ENCODE assay signal across 9 mouse cellular contexts in the genomic region with DNA sequence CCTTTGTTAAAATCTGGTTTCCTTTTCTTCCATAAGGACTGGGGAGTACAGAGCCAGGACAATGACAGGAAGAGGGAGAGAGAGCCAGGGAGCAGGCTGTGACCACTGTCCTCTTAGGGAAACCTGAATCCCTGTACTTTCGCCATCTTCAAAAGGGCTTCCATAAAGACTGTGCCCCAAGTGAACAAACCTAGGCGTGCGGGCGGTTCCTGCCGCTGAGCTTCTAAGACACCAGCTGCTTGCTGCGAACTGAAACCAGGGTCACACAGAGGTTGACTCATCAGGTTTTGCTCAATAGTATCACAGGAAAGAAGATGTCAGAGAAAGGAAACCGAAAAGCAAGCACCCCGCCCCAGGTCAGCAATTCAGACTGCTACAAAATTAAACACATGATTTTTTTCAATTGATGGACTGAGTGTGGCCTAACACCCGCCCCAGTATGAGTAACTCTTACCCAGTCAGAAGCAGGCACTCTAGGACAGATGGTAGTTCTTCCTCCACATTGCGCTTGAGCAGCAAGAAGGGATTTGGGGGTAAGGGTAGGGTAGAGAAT. TPM values are rescaled to one million over a fixed set of nuclear protein-coding genes. Genes with fewer than 3 reads are reported as not detected.
DNase-seq lines count a peak whose midpoint lies in the region; ATAC-seq lines count a peak whose summit lies in the region.
"Had no signal": no experiment of that assay in that cellular context is flagged by ENCODE, and none has a peak within 500 bp of the region (broad histone marks: within the 10 kb centered on the region; RNA-seq: fewer than 3 reads in every experiment).

No protein-coding gene starts in this region.

- no peak overlapping the region for H3K9ac ChIP-seq in midbrain, embryonic 16.5 days (ENCODE audit: low read depth, low read length)
- no peak overlapping the region for H3K9ac ChIP-seq in midbrain, embryonic 14.5 days (replicated peaks; ENCODE audit: low read length)
- H3K9ac ChIP-seq: hindbrain, embryonic 15.5 days had no signal

- 88% methylated on average over 10 of the region's 10 CpGs for WGBS in midbrain, embryonic 16.5 days
- 84% methylated on average over 10 of the region's 10 CpGs for WGBS in midbrain, embryonic 14.5 days

- no peaks in the 10 kb centered on the region for H3K36me3 ChIP-seq in midbrain, embryonic 16.5 days (ENCODE audit: control insufficient read depth, insufficient read depth, low read length)
- no peaks in the 10 kb centered on the region for H3K36me3 ChIP-seq in midbrain, embryonic 14.5 days (ENCODE audit: control insufficient read depth, insufficient read depth, low read length)
- H3K36me3 ChIP-seq: hindbrain, embryonic 15.5 days had no signal

- no peaks in the 10 kb centered on the region for H3K9me3 ChIP-seq in midbrain, embryonic 16.5 days (replicated peaks; ENCODE audit: control insufficient read depth, low read length, poor library complexity, severe bottlenecking)
- H3K9me3 ChIP-seq in midbrain, embryonic 14.5 days (ENCODE audit: control insufficient read depth, low read length): no peaks in the 10 kb centered on the region
- H3K9me3 ChIP-seq: hindbrain, embryonic 15.5 days had no signal

- ATAC-seq in midbrain, embryonic 16.5 days: no peak
- no peak for ATAC-seq in midbrain, embryonic 14.5 days (ENCODE audit: low FRiP score, low TSS enrichment)

- H3K4me3 ChIP-seq in midbrain, embryonic 16.5 days (ENCODE audit: low read depth, low read length): no peak overlapping the region
- no peak overlapping the region for H3K4me3 ChIP-seq in midbrain, embryonic 14.5 days (replicated peaks; ENCODE audit: low read depth, low read length)
- H3K4me3 ChIP-seq: hindbrain, embryonic 15.5 days had no signal

- no peak overlapping the region for H3K4me2 ChIP-seq in midbrain, embryonic 16.5 days (ENCODE audit: low read length)
- H3K4me2 ChIP-seq in midbrain, embryonic 14.5 days (ENCODE audit: low read length): no peak overlapping the region
- H3K4me2 ChIP-seq: hindbrain, embryonic 15.5 days had no signal

- DNase-seq in midbrain, embryonic 14.5 days: no peak
- peak; percentile 35 for DNase-seq in heart, adult 8-10 months (ENCODE audit: low spot score)
- DNase-seq in kidney, postnatal 36 days: peak; percentile 29 to 37
- peak; percentile 30 for DNase-seq in skeletal muscle tissue, adult 2 months (ENCODE audit: low read depth, low spot score)
- no peak for DNase-seq in right cerebral cortex, postnatal 10 days (ENCODE audit: low spot score in 2 of 2)
- DNase-seq in frontal cortex, postnatal 14 days (ENCODE audit: low spot score in 2 of 2): no peak
- no peak for DNase-seq in testis, postnatal 10 days (ENCODE audit: low spot score)

- H3K27ac ChIP-seq in midbrain, embryonic 16.5 days (ENCODE audit: low read length): 0 out of 2 replicates have a peak overlapping the region, but pooled peaks have one; percentile 11
- no peak overlapping the region for H3K27ac ChIP-seq in midbrain, embryonic 14.5 days (replicated peaks; ENCODE audit: low read depth, low read length)
- H3K27ac ChIP-seq: hindbrain, embryonic 15.5 days had no signal

- no peaks in the 10 kb centered on the region for H3K27me3 ChIP-seq in midbrain, embryonic 16.5 days (ENCODE audit: control insufficient read depth, insufficient read depth, low read depth, low read length)
- no peaks in the 10 kb centered on the region for H3K27me3 ChIP-seq in midbrain, embryonic 14.5 days (ENCODE audit: control insufficient read depth, insufficient read depth, low read length)
- H3K27me3 ChIP-seq: hindbrain, embryonic 15.5 days had no signal

- no peaks in the 10 kb centered on the region for H3K4me1 ChIP-seq in midbrain, embryonic 16.5 days (ENCODE audit: control insufficient read depth, insufficient read depth, low read length)
- no peaks in the 10 kb centered on the region for H3K4me1 ChIP-seq in midbrain, embryonic 14.5 days (ENCODE audit: control insufficient read depth, insufficient read depth, low read length)
- H3K4me1 ChIP-seq: hindbrain, embryonic 15.5 days had no signal

RNA-seq across cellular contexts. Expression of a gene that starts 13.4 kb away (rescaled TPM):
- not detected in 2 replicates for polyA plus RNA-seq in midbrain, embryonic 16.5 days (2015; fragmentation: Nextera tagmentation; extraction: Ambion mirVana)
- 0.24 TPM in 1 of 2 replicates, not detected in the other for polyA plus RNA-seq in midbrain, embryonic 14.5 days (2014; fragmentation: Nextera tagmentation; extraction: Ambion mirVana)
- under 1 TPM in 1 of 4 experiments, not detected in 3; 0.09 TPM for total RNA-seq in heart, adult 8-10 months (2022)
- polyA plus RNA-seq: hindbrain, embryonic 15.5 days had no signal

RNA-seq across cellular contexts. Expression of a gene that starts 36.7 kb away (rescaled TPM):
- polyA plus RNA-seq in midbrain, embryonic 16.5 days (2015; fragmentation: Nextera tagmentation; extraction: Ambion mirVana): 10.7 and 11.1 TPM in 2 replicates
- polyA plus RNA-seq in midbrain, embryonic 14.5 days (2014; fragmentation: Nextera tagmentation; extraction: Ambion mirVana): 9.0 and 13.3 TPM in 2 replicates
- total RNA-seq in heart, adult 8-10 months (2022): 10 to 100 TPM; 18.7 to 24.8 (median 21.1) TPM

RNA-seq across cellular contexts. Expression of a gene that starts 50.9 kb away (rescaled TPM):
- 15.7 and 17.0 TPM in 2 replicates for polyA plus RNA-seq in midbrain, embryonic 16.5 days (2015; fragmentation: Nextera tagmentation; extraction: Ambion mirVana)
- 18.0 and 22.7 TPM in 2 replicates for polyA plus RNA-seq in midbrain, embryonic 14.5 days (2014; fragmentation: Nextera tagmentation; extraction: Ambion mirVana)
- 10 to 100 TPM; 13.4 to 20.0 (median 18.0) TPM for total RNA-seq in heart, adult 8-10 months (2022)

Comparison
In these comparisons a context has a peak if more than half of its experiments do, and no peak if none do; other contexts are left out.
1. DNase-seq: peak in heart, adult 8-10 months (single experiment), kidney, postnatal 36 days (2 of 2) and skeletal muscle tissue, adult 2 months (single experiment); none in midbrain, embryonic 14.5 days (single experiment), right cerebral cortex, postnatal 10 days (0 of 2), frontal cortex, postnatal 14 days (0 of 2) and testis, postnatal 10 days (single experiment).